Mouse (Mus musculus): Measurements from ENCODE around the gene Grhl1.
"Not testable (repeated sequence)": the region's sequence is repeated elsewhere in the genome, so short reads cannot be mapped to it uniquely, and the experiment has no call there.

Gene Grhl1

DNA sequence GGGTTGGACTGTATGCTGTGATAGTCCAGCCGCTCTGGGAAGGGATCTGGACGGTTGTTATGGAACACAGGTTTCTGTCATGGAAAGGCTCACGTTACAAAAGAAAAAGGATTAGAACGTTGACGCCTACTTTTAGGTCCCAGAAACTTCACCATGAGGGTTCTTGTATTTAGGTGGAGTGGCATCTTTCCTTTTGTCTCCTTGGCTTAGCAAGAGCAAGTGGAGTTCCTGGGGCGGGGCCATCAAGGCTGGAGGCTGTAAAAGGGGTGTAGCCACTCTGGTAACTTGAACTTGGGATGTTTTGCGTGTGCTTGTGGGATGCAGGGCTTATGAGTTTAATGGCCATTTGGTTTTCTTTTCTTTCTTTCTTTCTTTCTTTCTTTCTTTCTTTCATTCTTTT lies 18.3 kb downstream of the Grhl1 start:
- DNase-seq (ENCODE audit: low read depth, low spot score), result peak; percentile 73

- DNase-seq (ENCODE audit: low read depth, low spot score), result no peak
Measured at GRCm38 (mm10) chr12:24592055-24592454, 20.0 kb downstream of the Grhl1 start.

- peak; percentile 81 for DNase-seq (ENCODE audit: low read depth, low spot score)
Measured at GRCm38 (mm10) chr12:24592956-24593672, 21.0 kb downstream of the Grhl1 start.

DNA sequence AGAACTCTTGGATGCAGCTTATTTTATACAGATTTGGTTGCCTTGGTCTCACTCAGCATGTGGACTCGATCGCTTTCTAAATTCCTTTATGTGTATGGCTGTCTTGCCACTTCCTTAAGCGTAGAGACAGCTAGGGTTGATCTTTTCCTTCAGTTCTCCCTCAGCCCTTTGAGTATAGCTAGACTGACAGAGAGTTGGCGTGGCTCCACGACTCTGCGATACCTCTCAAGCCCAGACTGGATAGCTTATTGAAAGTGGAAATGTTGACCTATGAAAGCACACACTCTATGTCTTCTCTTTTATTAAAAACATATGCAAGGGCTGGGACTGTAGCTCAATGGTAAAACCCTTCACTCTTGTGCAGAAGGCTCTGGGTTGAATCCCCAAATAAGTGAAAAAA lies 25.3 kb downstream of the Grhl1 start:
- DNase-seq (ENCODE audit: low read depth, low spot score), result no peak

DNA sequence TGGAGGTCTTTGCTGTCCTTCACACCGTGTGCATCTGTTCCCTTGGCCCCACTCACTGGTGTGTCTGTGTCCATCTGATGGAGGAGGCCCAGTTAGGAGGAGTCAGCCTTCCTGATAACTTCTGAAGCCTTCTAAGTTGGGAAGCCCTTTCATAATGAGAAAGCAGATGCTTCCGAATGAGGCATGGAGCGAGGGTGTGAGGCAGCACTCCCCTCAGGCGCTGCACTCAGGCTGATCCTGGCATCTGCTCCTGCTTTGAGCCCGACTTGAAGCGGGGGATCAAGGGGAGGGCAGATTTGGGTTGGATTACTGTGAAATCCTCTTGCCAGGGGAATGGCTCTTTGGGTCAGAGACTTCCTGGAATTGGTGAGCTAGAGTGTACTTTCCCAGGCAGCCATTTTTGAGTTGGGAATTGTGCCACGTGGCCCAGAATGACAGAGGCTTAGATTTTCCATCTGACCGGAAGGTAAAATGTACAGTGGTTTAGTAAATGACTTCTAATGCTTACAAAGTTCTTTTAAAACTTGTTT lies 27.3 kb downstream of the Grhl1 start:
- DNase-seq (ENCODE audit: low read depth, low spot score), result no peak

DNA sequence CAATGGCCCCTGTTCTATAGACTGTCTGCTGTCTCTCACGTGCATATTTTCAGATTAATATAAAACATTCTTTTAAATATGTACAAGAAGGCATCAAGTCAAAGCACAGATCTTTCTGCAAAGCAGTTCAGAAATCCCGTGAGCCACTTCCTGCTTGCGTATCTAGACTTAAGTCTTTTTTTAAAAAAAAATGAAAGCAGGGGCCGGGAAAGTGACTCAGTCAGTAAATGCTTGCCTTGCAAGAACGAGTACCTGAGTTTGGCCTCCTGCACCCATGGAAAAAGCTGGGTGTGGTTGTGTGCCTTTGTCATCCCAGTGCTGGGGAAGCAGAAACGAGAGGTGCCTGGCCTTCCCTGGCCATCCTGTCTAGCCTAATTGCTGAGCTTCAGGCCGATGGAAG lies 28.0 kb downstream of the Grhl1 start:
- no peak for DNase-seq (ENCODE audit: low read depth, low spot score)

- DNase-seq (ENCODE audit: low read depth, low spot score), result peak; percentile 83
Measured at GRCm38 (mm10) chr12:24600806-24601205, 28.7 kb downstream of the Grhl1 start.

DNA sequence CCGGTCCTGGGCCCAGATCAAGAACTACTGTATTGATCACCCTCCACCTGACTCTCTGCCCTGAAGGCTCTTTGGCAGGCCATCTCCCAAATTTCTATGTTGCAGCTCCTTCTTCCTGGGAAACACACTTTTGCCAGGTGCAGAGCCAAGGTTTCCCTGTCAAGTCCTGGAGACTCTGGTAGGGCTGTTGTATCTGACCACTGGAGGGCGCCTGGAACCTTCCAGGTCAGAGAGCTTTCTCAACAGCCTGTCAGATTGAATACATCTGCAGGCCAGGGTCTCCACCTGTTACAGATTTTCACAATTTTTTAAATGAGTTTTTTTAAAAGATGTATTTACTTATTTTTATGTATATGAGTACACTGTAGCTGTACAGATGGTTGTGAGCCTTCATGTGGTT lies 31.2 kb downstream of the Grhl1 start:
- DNase-seq (ENCODE audit: low read depth, low spot score), result peak; percentile 75

GRCm38 (mm10) chr12:24606166-24606565 lies 34.1 kb downstream of the Grhl1 start:
- no peak for DNase-seq (ENCODE audit: low read depth, low spot score)

DNA sequence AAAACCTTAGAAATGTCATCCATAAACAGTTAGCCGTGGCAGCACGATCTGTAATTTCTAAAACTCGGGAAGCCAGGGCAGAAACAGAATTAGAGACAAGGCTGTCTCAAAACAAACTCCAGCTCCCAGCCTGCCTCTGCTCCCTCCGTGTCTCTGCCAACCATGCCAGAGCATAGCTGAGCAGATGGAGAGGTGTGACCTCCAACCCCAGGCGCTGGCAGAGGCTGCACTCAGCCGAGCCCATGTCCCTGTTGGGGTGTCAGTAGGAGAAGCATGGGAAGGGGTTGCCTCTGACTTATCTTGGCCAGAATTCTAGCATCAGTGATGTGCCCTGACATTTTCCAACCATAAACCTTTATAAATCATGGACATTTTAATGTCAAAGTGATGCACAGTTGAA lies 40.5 kb downstream of the Grhl1 start:
- no peak for DNase-seq (ENCODE audit: low read depth, low spot score)

GRCm38 (mm10) chr12:24614452-24615075 lies 42.5 kb downstream of the Grhl1 start:
- DNase-seq (ENCODE audit: low read depth, low spot score), result no peak

DNA sequence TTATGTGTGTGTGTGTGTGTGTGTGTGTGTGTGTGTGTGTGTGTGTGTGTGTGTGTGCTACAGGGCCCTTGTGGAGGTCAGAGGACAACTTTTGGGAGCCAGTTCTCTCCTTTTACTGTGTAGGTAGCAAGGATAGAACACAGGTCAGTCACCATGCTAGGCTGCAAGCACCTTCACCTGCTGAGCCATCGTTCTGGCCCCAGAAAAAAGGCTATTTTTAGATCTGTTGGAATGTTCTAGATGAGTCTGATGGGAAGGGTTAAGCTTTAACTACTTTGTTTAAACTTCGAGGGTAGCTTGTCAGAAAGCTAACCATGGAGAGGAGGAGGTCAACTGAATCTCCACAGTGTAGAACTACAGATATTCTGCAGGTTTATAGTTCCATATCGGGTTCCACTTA lies 43.1 kb downstream of the Grhl1 start:
- DNase-seq (ENCODE audit: low read depth, low spot score), result no peak

DNA sequence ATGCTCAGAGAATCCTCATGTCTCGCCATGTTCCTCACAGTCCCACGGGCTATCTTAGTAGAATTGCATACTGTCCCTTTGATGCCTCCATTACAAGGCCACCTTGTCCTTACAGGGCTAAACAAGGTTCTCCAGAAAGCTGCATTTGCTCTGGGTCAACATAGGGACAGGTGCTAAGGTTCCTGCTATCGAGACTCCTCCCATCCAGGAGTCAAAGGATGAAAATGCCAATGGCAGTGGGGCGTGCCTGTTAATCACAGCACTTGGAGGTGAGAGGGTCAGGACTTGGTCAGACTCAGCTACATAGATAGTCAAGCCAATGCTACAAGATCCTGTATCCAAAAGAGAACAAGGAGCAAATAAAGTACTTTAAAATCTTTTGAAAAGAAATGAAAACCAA lies 47.4 kb downstream of the Grhl1 start:
- DNase-seq (ENCODE audit: low read depth, low spot score), result no peak

- DNase-seq (ENCODE audit: low read depth, low spot score), result peak; percentile 44
Measured at GRCm38 (mm10) chr12:24623486-24624251, 51.6 kb downstream of the Grhl1 start.

DNA sequence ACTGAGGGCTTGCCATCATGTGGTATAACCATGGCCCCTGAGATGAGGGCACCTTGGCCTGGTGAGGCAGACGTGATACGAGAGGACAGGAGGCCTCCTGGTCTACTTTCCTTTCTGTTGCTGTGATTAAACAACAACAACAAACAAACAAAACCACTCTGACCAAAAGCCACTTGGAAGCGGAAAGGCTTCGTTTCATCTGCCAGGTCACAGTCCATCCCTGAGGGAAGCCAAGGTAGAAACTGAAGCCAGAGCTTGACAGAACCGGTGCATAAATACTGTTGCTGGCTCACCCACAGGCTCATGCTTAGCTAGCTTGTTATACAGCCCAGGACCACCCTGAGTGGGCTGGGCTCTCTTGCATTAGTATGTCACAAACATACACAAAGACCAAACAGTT lies 54.3 kb downstream of the Grhl1 start:
- no peak for DNase-seq (ENCODE audit: low read depth, low spot score)

DNA sequence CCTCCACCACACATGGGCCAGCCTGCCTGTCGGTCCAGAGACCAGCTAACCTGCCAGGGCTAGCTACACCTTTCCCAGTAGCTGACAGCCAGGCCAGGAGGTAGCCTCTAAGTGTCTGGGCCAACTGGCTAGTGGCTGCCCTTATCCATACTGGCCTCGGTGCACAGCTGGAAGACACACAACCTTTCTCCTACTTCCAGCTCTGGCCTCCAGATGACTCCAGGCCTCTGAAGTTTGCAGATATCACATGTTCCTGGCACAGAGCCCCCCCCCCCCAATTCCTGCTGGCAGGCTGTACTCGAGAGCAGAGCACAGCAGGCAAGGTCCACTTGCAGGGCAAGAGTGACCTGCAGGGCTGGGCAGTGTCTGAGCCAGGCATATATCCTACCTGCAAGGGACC lies 55.1 kb downstream of the Grhl1 start:
- no peak for DNase-seq (ENCODE audit: low read depth, low spot score)

DNA sequence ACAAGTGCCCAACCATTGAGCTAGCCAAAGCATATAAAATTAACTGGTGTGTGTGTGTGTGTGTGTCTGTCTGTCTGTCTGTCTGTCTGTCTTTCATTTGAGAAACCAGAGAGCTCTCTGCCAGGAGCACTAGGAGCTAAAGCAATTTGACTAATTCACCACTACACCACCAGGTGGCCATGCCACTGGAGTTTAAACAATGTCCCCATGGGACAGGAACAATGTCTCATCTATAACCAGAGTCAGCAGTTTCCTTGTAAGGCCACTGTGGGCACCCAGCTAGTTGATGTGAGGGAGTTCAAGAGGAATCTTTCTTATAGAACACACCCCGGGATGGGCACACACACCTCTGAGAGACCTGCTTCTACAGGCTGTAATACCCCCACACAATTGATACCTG lies 58.1 kb downstream of the Grhl1 start:
- DNase-seq (ENCODE audit: low read depth, low spot score), result peak; percentile 43

DNA sequence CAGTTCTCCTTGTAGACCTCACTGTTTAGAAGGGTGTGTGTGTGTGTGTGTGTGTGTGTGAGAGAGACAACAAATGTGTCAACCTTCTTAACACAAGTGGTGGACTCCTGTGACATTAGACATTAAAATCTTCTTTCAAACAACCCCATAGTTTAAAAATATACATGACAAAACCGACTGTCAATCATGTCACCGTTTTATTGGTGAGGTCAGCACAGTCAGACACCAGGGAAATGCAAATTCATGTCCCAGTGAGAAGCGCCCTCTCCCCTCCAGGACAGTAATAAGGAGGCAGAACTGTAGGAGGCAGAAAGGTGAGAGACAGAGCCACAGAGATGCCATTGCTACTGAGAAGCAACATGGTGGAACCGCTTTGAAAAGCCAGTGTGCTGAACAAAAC lies 60.3 kb downstream of the Grhl1 start:
- DNase-seq (ENCODE audit: low read depth, low spot score), result no peak

GRCm38 (mm10) chr12:24633753-24634191 lies 61.7 kb downstream of the Grhl1 start:
- peak; percentile 25 for DNase-seq (ENCODE audit: low read depth, low spot score)

DNA sequence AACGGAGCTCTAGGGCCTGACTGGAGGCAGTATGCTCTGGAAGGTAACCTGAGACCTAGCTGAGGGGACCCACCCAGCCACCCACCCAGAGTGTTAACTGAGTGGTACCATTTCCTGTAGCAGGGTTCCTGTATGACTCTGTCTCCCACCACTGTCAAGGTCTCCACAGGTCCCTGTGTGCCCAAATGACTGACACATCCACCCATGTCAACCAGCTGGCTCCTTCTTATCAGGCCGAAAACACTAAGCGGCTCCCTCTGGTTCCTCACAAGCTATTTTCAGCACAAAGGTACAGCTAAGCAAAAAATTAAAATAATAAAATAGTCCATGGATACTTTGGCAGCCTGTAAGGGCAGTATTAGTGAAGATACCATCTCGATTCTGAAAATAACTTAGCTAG lies 62.1 kb downstream of the Grhl1 start:
- DNase-seq (ENCODE audit: low read depth, low spot score), result no peak

- DNase-seq (ENCODE audit: low read depth, low spot score), result no peak
Measured at GRCm38 (mm10) chr12:24634648-24635047, 62.6 kb downstream of the Grhl1 start.

DNA sequence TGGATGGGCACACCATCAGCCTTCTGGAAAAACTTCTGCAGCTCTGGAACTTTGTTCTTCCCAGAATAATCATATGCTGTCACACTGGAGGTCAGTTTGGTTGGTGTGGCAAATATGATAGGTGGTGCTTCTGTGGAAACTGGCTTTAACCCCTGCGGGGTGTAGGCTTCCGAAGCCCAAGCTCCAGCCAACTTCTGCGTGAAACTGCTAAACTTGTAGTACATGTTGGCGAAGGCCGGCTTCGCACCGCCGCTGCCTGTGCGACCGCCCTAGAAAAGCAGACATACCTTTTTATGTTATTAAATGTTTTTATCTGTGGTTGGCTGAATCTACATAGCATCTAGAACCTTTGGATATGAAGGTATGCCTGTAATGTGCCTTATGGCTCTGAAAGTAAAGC lies 66.7 kb downstream of the Grhl1 start:
- not testable (repeated sequence) for DNase-seq (ENCODE audit: low read depth, low spot score)

Data from R1 (cell line).